8 mouse cellular contexts compared by ENCODE assay signal in the genomic region with DNA sequence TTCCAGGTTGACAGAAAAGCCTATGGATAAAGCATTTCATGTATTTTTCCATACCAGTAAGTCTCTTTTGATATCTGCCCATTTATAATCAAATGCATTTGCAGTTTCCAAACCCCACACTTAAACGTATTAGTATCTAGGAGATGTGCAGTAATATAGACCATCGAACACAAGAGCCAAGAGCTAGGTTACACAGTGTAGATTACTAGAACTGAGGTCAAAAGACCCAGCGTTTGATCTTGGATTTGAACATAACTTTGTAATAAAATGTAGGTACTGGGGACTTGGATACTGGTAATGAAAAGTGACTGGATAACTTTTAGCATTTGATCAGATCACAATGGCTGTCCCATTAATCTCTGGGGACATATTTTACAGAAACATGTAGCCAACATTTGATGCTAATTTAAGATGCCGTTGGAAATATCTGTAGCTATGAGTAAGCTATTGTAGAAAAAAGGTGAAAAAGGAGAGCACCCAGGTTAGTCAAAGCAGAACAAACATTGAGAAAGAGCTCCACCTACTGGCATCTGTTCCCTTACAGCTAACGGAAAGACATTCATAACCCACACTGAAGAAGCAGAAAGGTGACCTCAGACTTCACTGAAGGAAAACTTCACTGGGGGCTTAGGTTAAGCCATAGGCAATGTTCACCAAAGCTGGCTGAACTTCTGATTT.
DNase-seq lines count a peak whose midpoint lies in the region; ATAC-seq lines count a peak whose summit lies in the region.

No protein-coding gene starts in this region.

- H3K4me2 ChIP-seq in midbrain, embryonic 11.5 days: no peak overlapping the region

- H3K9me3 ChIP-seq in midbrain, embryonic 11.5 days (ENCODE audit: control insufficient read depth, low read length): no peaks in the 10 kb centered on the region
- no peaks in the 10 kb centered on the region for H3K9me3 ChIP-seq in midbrain, embryonic 10.5 days (replicated peaks)

- no peaks in the 10 kb centered on the region for H3K4me1 ChIP-seq in midbrain, embryonic 11.5 days (ENCODE audit: control insufficient read depth, insufficient read depth, low read length)
- no peaks in the 10 kb centered on the region for H3K4me1 ChIP-seq in midbrain, embryonic 10.5 days

- peak; percentile 1 for DNase-seq in CD4-positive, CD25-positive, alpha-beta regulatory T cell, adult 2 months (ENCODE audit: low read depth, low spot score)
- DNase-seq in midbrain, embryonic 11.5 days (ENCODE audit: low spot score, missing footprints): peak; percentile 92
- DNase-seq in midbrain, embryonic 10.5 days (ENCODE audit: low spot score): no peak
- peak; percentile 11 for DNase-seq in fibroblast of lung, adult 2 months (ENCODE audit: low read depth)
- peak; percentile 34 to 48 for DNase-seq in kidney, postnatal 36 days
- DNase-seq in retina, adult 2 months (ENCODE audit: low read depth, low spot score): peak; percentile 30
- DNase-seq in thymus, postnatal 10 days (ENCODE audit: low spot score in 2 of 2): no peak

- no peak overlapping the region for H3K27ac ChIP-seq in midbrain, embryonic 11.5 days (ENCODE audit: low read depth, low read length)
- H3K27ac ChIP-seq in midbrain, embryonic 10.5 days (replicated peaks): no peak overlapping the region

- no peaks in the 10 kb centered on the region for H3K36me3 ChIP-seq in midbrain, embryonic 11.5 days (ENCODE audit: control insufficient read depth, insufficient read depth, low read length)
- H3K36me3 ChIP-seq in midbrain, embryonic 10.5 days: no peaks in the 10 kb centered on the region

- WGBS in midbrain, embryonic 11.5 days: 53% methylated on average over 5 of the region's 5 CpGs
- 54% methylated on average over 5 of the region's 5 CpGs for WGBS in midbrain, embryonic 10.5 days

- H3K27me3 ChIP-seq in midbrain, embryonic 11.5 days (ENCODE audit: control insufficient read depth, insufficient read depth, low read length): no peaks in the 10 kb centered on the region
- H3K27me3 ChIP-seq in midbrain, embryonic 10.5 days (ENCODE audit: low read depth, poor library complexity, severe bottlenecking): no peaks in the 10 kb centered on the region

- no peak overlapping the region for H3K9ac ChIP-seq in midbrain, embryonic 11.5 days (ENCODE audit: low read length)

- ATAC-seq in CD4-positive, CD25-positive, alpha-beta regulatory T cell, adult 4 months: no peak
- peak; percentile 72 for ATAC-seq in midbrain, embryonic 11.5 days (ENCODE audit: low FRiP score)

- no peak overlapping the region for H3K4me3 ChIP-seq in midbrain, embryonic 11.5 days (ENCODE audit: low read depth, low read length)
- H3K4me3 ChIP-seq in midbrain, embryonic 10.5 days: no peak overlapping the region

Comparison
In these comparisons a context has a peak if more than half of its experiments do, and no peak if none do; other contexts are left out.
1. DNase-seq: peak in CD4-positive, CD25-positive, alpha-beta regulatory T cell, adult 2 months (single experiment), midbrain, embryonic 11.5 days (single experiment), fibroblast of lung, adult 2 months (single experiment), kidney, postnatal 36 days (2 of 2) and retina, adult 2 months (single experiment); none in midbrain, embryonic 10.5 days (single experiment) and thymus, postnatal 10 days (0 of 2).